Mouse (Mus musculus) megakaryocyte, embryonic 14.5 days (primary cell): Measurements from ENCODE around the gene Bloc1s1.

Source experiments
- FLI1 ChIP-seq: IDR thresholded peaks from 2 replicates; pipeline ENCODE4 v1.6.1; 2012; ENCODE audit warnings: low read length, inconsistent platforms, mixed read lengths
- GATA1 ChIP-seq: IDR thresholded peaks from 3 replicates; pipeline ENCODE4 v1.6.1; 2012; ENCODE audit warnings: mixed read lengths, low read length, inconsistent platforms, borderline replicate concordance

DNA sequence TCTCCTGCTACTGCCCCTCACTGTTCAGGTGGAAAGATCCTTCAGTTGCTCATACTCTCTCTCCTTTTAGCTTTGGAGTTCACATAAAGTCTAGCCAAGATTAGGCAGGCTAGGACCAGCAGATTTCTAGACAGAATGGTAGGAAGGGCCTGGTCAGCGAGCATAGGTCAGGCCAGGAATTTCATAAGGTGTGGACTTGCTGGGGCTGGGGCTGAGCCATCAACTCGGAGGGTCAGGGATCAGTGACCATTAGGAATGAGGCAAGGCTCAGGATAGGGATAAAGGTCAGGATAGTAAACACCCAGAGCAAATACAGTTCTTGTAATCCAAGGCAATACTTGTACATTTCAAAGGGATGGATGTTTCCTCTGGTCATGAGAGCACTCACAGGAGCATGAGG lies 41.1 kb upstream of the Bloc1s1 start:
- TF ChIP-seq GATA1 = no peak
- TF ChIP-seq FLI1 = no peak
